Mouse (Mus musculus): Measurements from ENCODE around the gene Rpp40.
A peak's percentile ranks its signal among the peaks of the same experiment; 100 is the strongest.

Gene Rpp40

DNA sequence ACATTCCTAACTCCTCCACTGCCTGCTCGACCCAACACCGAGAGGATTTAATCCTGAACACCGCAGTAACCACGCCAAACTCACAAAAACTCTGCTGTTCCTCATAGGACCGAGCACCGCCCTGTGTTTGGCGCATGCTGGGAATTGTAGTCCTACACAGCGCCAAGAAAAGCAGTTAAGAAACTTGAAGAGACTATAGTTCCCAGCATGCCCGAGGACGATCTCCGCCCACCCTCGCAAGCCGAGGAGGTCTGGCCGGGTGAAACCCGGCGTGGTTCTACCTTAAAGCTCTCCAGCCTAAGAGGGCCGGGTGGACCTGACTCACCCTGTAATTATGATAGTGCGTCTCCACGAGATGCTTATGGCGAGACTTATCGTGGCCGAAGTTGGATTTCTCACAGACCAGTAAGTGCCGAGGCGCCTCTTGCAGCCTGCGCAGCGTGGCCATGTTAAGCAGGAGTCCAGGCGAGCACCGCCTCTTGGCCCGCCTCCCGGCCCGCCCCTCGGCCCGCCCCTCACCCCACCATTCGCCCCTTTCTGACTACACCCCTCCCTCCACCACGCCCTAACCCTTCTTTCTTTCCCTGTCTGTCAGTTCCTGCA, at the start of gene Rpp40:
TSS of gene Rpp40 (minus strand) at position 481 of the 603 bp plus-strand sequence.
- DNase-seq (ENCODE audit: low spot score) = peak; percentile 94

DNA sequence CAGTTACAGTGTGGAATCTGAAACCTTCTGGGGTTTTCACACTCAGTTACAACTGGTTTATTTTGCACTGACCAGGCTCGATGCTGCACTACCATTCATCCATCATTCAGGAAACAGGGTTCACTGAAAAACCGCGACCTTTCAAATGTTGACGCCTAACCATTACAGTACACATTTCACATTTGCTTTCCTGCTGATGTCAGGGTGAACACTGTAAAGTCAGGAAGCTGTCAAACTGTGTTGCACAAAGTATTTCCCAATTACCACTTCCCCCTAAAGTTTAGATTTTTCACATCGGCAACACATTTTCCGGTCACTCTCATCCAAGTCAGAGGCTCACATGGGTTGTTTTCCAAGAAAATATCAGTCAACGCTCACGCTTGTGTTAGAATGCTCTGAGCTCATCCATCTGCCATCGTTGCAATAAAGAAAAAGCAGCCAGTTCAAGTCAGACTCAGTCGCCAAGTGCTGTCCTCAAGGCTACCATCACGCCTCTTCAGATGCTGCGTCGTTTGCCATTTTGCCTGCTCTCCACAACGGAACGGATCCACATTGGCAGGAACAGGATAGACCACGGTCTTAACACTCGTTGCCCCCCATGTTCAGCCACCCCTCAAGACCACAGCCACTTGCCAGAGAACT, 43.8 kb upstream of the Rpp40 start:
- peak; percentile 20 for DNase-seq (ENCODE audit: low spot score)

DNA sequence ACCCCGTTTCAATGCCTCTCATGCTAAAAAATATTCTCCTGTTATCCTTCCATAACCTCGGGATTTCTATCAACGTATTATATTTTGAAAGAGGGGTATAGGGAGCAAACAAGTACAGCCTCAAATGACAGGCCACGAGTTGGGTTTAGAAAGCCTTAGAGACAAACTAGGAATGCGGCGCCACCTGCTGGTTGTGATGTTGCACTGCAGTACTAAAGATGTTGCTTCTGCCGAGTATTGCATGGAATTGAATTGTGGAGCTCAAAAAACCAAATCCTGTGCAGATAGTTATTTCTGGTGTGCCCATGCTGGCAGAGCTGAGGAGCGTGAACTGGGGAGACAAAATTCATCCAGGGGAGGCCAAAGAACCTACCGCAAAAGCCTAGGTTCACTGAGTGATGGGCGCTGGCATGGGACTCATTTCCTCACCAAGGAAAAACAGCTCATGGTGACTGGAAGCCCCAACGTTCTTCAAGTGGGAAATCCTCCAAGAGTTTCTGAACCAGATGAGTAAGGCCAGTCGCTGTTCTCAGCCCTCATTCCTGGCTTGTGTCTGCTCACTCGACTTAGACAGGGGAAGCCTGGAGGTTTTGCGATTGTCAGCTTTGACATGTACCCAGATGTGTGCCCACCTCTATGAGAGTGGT, 41.3 kb upstream of the Rpp40 start:
- peak; percentile 61 for DNase-seq (ENCODE audit: low spot score)

DNA sequence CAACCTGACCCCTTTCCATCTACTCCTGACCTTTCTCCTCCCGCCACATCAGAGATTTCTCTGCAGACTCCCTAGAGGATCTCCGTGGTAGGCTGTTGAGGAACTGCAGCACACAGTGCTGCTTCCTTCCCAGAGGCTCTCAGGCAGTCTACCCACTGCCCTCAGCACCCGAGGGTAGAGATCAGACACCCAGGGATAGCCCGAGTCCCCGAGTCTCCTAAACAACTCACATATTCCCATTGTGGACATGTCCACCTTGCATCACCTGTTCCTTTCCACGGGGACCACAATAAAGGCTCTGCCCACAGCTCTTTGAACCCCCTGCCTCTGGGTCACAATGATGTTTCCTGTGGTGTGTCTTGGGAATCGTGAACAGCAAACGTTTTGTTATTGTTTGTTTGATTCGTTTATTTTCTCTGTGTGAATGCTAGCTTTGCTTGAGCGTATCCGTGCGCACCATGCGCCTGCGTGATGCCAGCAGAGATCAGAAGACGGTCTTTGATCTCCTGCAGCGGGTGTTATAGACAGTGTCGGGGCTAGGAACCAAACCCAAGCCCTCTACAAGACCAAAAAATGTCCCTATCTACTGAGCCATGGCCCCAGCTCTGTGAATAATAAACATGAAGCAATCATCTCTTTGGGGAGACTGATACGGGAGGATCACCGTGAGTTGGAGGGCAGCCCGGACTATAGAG, 40.6 kb upstream of the Rpp40 start:
- DNase-seq (ENCODE audit: low spot score) = no peak

DNA sequence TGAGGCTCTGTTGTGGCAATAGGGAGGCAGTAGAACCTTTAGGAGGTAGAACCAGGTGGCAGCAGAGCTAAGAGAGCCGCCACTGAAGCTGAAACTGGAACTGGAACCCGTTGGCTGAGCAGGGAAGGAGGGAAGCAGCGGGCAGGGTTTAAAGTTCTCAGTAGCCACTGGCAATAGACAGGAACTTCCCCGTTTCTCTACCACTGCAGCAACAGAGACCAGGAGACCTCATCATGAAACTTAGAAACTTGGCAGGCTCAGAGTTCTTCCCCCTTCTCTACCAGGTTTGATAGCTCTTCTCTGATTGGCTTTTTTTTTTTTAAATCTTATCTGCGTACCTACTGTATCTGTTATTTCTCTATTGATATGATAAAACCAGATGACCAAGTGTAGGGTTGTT, 34.8 kb upstream of the Rpp40 start:
- no peak for DNase-seq (ENCODE audit: low spot score)

DNA sequence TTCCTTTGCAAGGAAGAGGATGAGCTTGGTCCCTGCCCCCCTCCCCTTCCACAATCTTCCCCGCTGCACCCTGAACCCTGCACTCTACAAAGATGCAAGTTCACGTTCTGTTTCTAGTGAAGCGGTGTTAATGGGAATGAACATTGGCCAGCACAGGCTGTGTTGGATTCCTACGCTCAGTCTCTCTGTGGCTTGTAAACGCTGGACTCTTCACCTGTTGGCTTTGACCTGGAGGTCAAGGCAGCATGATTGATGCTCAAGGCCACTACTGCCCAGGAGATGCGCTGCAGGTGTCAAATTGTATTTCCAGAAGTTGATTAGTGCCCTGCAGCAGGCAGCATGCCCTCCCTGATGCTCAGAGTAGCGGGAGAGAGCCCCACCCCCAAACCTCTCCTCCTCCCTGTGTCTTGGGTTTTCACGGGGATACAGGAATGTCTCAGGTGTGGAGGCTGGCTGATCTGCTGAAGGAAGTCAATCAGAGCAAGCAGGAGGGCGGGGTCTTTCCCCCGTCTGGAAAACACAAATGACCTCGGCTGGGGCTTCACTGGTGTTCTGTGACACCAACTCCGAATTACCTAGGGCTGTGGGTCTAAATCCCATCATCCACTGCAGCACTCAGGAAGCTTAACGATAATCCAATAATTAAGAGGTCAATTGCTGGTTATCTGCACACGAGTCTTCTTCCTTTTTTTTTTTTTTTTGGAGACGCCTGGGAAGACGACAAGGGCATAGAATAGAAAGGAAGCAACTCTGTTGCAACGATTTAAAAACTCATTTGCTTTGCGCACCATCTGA, 33.9 kb upstream of the Rpp40 start:
- no peak for DNase-seq (ENCODE audit: low spot score)

DNA sequence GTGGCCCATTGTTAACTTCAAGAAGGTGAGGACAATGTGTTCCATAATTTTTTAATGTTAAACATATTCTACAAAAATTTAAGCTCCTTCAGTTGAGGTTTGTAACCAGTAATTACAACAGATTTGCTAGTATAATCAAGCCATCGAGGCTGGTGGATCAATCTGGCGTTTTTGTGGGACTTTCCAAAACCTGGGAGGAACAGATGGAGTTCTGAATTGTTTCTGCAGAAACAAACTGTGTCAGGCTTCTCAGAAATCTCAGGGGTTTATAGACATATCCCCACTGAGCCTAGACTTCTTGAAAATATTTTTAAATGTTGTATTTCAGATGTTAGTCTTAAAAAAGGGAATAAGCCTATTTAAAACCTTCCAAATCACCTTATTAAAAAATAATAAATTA, 31.8 kb upstream of the Rpp40 start:
- no peak for DNase-seq (ENCODE audit: low spot score)

DNA sequence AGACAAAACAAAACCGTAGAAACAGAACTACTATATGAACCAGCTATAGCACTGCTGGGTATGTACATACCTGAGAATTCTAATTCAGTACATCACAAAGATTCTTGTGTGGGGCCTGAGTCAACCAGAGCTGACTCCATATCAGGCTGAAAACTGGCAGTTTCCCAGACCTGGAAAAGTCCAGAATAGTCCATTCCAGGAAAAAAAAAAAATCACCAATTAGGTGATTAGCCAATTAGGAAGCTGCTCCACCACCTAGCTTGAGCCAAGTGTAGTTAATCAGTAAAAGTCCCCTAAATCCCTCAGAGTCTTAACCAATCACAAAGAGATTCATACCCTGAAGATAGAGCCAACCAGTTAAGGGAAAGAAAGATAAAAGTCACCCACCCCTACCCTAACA, 5.3 kb upstream of the Rpp40 start:
- DNase-seq (ENCODE audit: low spot score) = no peak

DNA sequence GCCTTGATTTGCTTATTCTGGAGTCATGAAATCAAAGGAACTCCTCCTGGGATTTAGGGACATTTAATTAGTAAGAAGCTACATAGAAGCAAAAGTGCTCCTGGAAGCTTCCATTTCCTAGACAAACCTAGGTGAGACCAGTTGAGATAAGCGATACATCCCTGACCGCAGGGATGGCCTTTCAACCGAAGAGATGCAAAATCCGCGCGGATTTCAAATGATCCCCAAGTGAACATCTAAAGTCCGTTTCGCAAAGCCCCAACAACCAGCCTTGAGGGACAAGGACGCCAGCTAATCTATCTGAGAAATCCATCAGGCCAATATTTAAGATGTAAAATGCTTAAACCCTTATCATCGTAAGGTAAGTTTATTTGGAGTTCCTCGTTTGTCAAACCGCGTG, 781 bp downstream of the Rpp40 start:
- no peak for DNase-seq (ENCODE audit: low spot score)

DNA sequence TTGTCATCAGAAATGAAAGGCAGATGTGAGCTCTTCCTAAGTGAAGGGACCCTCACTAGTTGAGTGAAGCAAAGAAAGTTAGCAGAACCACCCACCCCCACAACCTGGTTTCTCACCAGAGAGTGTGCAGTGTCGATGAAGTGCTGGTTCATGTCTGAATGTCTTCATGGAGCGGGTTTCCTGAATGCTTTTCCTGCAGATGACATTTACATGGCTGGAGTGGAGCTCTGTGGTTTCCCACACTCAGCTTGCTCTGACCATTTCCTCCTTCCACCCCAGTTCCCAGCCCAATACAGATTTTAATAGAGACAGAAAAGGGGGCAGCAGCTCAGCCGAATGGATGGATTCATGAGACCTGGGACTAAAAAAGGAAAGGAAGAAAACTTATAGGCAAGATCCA, 13.3 kb downstream of the Rpp40 start:
- DNase-seq (ENCODE audit: low spot score) = no peak

DNA sequence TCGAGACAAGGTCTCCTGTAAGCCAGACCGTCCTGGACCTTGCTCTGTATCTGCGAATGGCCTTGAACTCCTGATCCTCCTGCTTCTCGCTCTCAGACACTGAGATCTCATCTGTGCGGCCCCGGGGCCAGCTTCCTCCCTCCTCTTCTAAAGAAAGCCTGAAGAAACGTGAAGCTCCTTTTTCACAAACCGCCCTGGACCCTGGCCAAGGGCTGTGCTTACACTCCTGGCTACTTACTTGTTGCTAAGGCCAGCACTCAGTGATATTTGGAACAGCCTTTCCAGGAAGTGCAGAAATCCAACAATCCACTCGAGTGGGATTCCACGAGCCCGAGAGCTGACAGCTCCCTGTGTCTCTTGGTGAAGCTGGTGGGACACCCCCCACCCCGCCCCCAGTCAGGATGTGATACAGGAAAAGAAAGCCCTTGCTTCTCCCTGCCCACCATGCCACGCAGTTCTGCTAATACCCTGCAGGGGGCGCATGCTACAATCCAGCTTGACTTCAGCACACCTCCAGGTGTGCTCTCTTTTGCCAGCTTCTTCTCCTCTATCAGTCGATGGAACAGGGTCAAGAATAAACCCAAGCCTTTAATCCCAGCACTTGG, 19.9 kb downstream of the Rpp40 start:
- DNase-seq (ENCODE audit: low spot score) = peak; percentile 50

DNA sequence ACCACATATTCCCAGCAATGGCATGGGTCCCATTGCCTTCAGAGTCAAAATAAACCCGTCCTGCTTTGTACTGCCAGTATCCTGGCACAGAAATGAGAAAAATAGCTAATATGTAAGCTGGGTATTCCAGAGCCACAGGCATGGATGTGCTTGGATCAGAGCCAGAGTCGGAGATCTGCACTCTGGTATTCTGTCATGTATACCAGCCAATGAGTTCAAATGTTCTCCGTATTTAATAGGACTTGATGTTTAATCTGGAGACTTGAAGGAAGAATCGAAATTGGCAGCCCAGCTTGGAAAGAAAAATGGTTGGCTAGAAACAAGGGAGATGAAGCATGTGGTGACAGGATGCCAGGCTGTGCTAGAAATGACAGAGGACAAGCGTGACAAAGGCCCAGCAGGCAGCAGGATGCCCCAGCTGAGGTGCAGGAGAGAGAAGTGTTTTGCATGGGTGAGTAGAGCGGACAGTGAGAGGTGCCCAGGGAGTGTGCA, 25.6 kb downstream of the Rpp40 start:
- no peak for DNase-seq (ENCODE audit: low spot score)

DNA sequence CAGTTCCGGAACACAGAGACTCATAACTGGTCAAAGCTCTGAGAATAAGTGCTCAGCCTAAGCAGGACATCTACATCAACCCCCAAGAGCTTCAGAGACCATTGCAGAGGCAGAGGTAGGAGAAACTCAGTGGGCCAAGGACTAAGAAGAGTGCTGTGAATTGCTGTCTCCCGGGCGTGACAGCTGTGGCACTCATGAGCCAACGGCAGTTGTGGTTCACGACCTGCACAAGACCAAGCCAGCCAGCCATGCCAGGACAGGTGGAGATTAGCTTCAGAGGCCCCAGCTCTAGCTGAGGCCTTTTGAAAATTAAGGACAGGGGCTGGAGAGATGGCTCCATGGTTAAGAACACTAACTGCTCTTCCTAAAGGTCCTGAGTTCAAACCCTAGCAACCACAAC, 26.6 kb downstream of the Rpp40 start:
- DNase-seq (ENCODE audit: low spot score) = no peak

DNA sequence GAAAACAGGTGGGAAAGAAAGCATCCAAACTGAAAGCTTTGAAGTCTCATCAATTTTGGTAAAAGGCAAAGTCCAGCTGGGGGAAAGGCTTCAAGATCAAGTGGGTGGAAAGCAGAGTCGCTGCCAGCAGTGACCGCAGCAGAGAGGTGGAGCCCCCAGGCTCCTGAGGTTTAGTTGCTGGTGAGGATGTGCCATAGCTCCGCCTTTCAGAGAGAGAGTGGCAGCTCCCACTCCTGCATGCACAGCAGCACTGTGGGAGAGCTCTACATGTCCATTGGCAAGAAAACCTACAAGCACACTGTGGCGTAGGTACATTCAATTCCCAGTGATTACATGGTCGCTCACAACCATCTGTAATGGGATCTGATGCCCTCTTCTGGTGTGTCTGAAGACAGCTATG, 27.1 kb downstream of the Rpp40 start:
- no peak for DNase-seq (ENCODE audit: low spot score)

DNA sequence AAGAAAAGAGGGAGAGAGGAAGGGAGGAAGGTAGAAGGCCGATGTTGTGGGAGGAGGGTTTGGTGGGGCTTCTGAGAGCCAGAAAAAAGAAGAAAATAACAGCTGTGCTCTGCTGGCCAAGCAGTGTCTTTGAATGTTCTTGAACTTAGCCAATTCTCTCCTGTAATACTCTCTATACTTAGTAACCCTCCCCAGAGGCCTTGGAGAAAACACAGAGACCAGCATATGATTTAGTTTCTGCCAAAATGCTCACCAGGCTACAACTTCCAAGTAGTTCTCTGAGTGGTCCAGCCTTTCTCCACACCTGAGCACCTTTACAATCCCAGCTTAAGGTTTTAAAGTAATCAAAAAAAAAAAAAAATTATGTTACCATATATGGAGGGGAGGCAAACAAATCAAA, 27.9 kb downstream of the Rpp40 start:
- no peak for DNase-seq (ENCODE audit: low spot score)

DNA sequence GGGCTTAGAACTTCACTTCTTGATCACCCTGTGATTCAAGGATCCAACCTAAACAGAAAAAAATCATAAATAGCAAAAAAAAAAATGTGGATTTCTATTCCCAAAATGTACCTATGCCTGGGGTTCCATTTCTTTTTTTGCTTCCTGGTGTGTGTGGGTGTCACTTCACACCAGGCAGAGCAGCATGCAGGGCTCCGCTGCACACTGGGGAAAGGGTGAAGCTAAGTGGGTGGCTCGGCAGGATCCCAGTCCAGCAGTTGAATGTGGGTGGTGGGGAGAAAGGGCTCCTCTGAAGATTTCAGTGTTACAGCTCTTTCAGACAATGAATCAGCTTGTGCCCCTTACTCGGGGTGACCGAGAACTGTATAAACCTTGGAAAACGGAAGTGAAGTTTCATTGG, 30.8 kb downstream of the Rpp40 start:
- DNase-seq (ENCODE audit: low spot score) = no peak

DNA sequence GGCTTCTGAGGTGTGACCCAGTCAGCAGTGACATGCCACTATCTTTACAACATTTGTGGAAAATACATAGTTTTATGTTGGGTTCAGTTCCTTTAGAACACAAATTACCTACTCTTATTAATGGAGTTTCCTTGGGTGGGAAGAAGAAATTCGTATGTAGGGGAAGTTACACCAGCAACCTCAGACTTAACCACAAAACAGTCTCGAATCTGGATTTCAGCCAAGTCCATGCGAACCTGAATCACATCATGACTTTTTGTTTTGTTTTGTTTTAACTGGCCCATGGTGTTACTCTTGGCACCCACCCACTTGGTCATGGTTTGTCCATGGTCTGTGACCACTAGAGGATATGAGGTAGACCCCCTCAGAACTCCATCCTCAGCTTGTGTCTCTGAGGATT, 35.1 kb downstream of the Rpp40 start:
- DNase-seq (ENCODE audit: low spot score) = no peak

DNA sequence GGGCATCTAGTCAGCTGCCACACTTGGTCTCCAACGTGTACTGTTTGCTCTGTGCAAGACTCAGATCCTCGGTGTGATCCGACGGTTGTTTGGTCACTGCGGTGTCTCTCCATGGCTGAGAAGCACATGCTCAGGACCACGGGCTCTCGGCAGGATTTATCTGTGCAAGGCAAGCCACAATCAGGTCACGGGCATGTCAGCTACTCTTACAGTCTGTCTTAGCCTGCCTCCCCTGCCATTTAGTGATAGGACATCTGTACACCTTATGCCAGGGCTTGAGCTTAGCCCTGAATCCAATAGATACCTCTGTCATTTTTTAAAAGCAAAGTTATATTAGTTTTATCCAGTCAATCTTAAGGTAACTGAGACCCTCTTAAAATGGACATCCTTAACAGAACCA, 35.5 kb downstream of the Rpp40 start:
- no peak for DNase-seq (ENCODE audit: low spot score)

DNA sequence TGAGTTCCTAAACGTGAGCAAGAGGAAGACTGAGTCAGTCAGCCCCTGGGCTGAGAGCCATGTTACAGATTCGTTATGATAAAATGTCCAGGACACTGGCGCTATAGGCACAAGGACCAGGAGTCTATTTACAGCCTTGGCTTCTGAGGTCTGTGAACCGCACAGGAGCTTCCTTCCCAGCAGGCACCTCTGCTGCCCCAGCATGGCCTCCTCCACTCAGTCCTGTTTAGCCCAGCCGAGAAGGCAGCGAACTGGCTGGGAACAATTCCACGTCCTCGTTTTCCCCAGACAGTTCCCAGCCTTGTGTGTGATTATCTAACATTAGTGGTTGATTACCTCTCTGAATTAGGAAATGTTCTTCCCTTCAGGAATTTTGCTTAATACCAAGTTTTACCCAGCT, 45.2 kb downstream of the Rpp40 start:
- no peak for DNase-seq (ENCODE audit: low spot score)

DNA sequence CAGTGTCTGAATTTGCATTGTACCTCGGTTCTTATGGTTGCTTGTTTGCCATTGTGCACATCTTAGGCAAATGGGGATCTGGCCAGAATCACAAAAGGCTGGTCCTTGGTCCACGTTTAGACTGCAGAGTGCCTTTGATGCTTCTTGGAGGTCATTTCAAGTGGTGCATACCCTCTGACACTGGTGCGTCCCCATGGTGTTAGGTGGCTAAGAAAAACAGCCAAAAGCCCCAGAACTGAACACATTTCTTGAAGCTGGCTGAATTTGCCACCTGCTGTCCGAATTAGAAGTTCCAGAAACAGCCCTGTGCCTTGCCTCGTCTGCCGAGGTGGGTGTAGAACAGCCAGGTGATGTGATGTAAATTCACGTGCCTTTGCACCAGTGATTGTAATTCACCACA, 48.7 kb downstream of the Rpp40 start:
- DNase-seq (ENCODE audit: low spot score) = no peak

DNA sequence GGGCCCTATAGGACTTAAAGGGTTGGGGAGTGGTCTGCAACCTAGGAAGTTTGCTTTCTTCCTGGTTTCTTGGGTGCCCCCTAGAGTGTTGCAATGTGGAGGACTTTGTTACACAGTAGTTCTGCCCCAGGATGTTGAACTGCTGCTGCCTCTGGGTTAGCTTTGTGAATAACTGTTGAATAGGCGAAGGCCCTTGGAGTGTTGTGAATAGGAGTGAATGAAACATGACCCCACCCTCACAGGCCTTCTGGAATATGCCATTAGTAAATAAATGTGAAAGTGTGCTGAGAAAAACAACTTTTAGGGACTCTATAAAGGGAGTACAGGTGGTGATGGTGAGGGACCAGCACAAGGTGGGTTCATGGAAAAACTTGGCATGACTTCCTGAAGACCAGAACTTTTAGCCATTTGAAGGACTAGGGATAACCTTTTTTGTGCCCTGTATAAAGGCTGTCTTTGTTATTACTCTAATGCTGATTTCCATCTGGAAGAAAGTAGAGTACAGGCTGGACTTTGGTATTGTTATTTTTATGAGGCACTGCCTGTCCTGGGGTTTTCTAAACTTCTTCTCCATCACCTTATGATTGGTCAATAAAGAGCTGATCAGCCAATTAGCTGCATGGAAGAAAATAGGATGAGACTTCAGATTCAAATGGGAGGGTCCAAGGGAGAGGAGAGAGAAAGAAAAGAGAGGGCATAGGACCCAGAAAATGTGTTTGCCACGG, 53.1 kb downstream of the Rpp40 start:
- DNase-seq (ENCODE audit: low spot score) = no peak
